Mouse (Mus musculus): Measurements from ENCODE around the gene Prr7.
A peak's percentile ranks its signal among the peaks of the same experiment; 100 is the strongest.
"Not testable (repeated sequence)": the region's sequence is repeated elsewhere in the genome, so short reads cannot be mapped to it uniquely, and the experiment has no call there.

Prr7 gene

GRCm38 (mm10) chr13:55464027-55464884 lies at the start of gene Prr7:
Gene Prr7 (plus strand): TSS chr13:55464267.
- no peak for DNase-seq

- peak; percentile 86 to 94 for DNase-seq
These were observed 49.2 kb upstream of the Prr7 start, which contains the start of gene Pfn3 for GRCm38 (mm10) chr13:55414743-55415380. Gene Pfn3 (minus strand): TSS chr13:55415232.

GRCm38 (mm10) chr13:55418004-55418403 lies 46.1 kb upstream of the Prr7 start:
- peak; percentile 78 to 88 for DNase-seq

- DNase-seq, result no peak
These were observed 44.9 kb upstream of the Prr7 start for GRCm38 (mm10) chr13:55419142-55419541.

- DNase-seq, result no peak
These were observed 43.8 kb upstream of the Prr7 start for GRCm38 (mm10) chr13:55420018-55420932.

- peak in 1 of 2 experiments; percentile 69 for DNase-seq
These were observed 42.9 kb upstream of the Prr7 start for GRCm38 (mm10) chr13:55420933-55421800.

- DNase-seq, result no peak
These were observed 37.5 kb upstream of the Prr7 start, which contains the start of gene F12 for GRCm38 (mm10) chr13:55426613-55427012. Gene F12 (minus strand): TSS chr13:55426793.

- peak; percentile 67 to 74 for DNase-seq
These were observed 34.7 kb upstream of the Prr7 start for GRCm38 (mm10) chr13:55429226-55429888.

- DNase-seq, result no peak
These were observed 33.5 kb upstream of the Prr7 start for GRCm38 (mm10) chr13:55430566-55430965.

- DNase-seq, result no peak
These were observed 32.0 kb upstream of the Prr7 start for GRCm38 (mm10) chr13:55431889-55432685.

- not testable (repeated sequence) for DNase-seq
These were observed 26.9 kb upstream of the Prr7 start for GRCm38 (mm10) chr13:55437111-55437629.

- DNase-seq, result no peak
These were observed 20.2 kb upstream of the Prr7 start for GRCm38 (mm10) chr13:55443799-55444285.

- no peak for DNase-seq
These were observed 19.7 kb upstream of the Prr7 start for GRCm38 (mm10) chr13:55444286-55444936.

- DNase-seq, result peak; percentile 100
These were observed 19.1 kb upstream of the Prr7 start, which contains the start of gene Grk6 for GRCm38 (mm10) chr13:55444937-55445315. Gene Grk6 (plus strand): TSS chr13:55445072.

GRCm38 (mm10) chr13:55445361-55446091 lies 18.5 kb upstream of the Prr7 start:
- no peak for DNase-seq

- no peak for DNase-seq
These were observed 17.5 kb upstream of the Prr7 start for GRCm38 (mm10) chr13:55446483-55447105.

GRCm38 (mm10) chr13:55447543-55447943 lies 16.5 kb upstream of the Prr7 start:
- no peak for DNase-seq

GRCm38 (mm10) chr13:55448131-55448530 lies 15.9 kb upstream of the Prr7 start:
- DNase-seq, result no peak
